Mouse (Mus musculus) CH12.LX (cell line): Measurements from ENCODE around the gene Hoxd8.

Source experiments
- CTCF ChIP-seq, 2 experiments: IDR thresholded peaks in 1 of 2; conservative IDR thresholded peaks in 1 of 2; 2 replicates each; pipeline ENCODE4 v1.5.1; 2011 to 2012; ENCODE audit warnings: low read depth in 2 of 2, low read length in 2 of 2, improper control_type of control experiment in 1 of 2, inconsistent platforms in 1 of 2, mild to moderate bottlenecking in 1 of 2, moderate library complexity in 1 of 2
- ETS1 ChIP-seq: conservative IDR thresholded peaks from 2 replicates; pipeline ENCODE4 v1.6.1; 2012; ENCODE audit warnings: low read depth, mild to moderate bottlenecking, inconsistent platforms, low read length, improper control_type of control experiment, moderate library complexity
- USF2 ChIP-seq: conservative IDR thresholded peaks from 2 replicates; pipeline ENCODE4 v1.6.1; 2011; ENCODE audit warnings: low read depth, low read length, improper control_type of control experiment

GRCm38 (mm10) chr2:74667191-74667841 lies 37.1 kb upstream of the Hoxd8 start:
- no peak for TF ChIP-seq ETS1
- no peak for TF ChIP-seq CTCF (conservative IDR thresholded peaks at IDR 0.05 in 1 of 2, IDR thresholded peaks at IDR 0.05 in 1 of 2; ENCODE audit: low read depth in 2 of 2, low read length in 2 of 2)
- no peak for TF ChIP-seq USF2
